Mouse (Mus musculus): ENCODE data around the gene Faf2.
"Not testable (repeated sequence)": the region's sequence is repeated elsewhere in the genome, so short reads cannot be mapped to it uniquely, and the experiment has no call there.

The Faf2 gene

DNA sequence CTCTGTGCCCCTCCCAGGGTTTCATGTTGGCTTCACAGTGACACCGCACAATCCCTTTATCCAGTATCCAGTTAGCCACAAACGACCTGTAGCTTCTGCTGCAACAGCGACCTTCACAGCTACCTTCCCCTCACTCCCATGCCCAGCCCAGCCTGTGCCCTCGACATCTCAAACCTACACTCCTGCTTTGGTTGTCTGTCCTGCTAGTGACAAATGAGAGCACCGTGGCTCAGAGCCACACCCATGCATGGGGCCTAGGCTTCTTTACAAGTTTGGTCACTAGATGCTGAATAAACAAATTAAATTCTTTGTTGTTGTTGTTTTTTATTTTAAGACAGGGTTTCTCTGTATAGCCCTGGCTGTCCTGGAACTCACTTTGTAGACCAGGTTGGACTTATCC is 14.4 kb upstream of the Faf2 start:
- no peak for DNase-seq

DNA sequence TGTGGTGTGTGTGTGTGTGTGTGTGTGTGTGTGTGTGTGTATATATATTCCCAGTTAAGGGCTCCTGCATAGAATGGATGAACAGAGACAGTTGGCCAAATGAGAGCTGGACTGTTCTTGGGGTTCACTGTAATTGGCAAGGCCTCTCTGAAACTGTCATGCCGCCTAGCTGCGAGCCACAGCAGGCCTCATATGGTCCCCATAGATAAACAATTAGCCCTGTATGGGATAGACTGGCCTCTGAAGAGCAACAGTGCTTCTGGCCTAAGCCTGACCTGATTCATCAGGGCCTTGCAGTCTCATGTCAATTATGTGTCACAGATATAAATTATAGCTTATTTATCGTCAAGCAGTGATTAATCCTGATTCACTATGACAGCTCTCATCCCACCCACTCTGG is 13.6 kb upstream of the Faf2 start:
- DNase-seq, result no peak

DNA sequence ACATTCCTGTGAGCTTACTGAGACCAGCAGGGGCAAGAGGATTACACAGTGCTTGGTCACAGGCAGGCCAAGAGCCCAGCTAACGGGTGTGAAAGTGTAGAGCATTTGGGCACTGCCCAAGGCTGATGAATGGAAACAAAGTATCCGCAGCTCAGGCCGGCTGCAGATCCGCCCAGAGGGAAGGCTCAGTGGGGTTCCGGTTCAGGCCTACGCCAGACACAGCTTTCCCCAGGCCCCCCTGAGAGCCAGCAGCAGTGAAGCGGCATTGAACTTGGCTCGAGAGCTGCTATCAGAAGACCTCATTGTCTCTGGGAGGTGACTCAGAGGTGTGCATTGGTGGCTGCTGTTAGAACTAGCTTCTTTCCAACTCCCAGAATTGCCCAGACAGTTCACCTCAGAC is 12.9 kb upstream of the Faf2 start:
- DNase-seq, result no peak

DNA sequence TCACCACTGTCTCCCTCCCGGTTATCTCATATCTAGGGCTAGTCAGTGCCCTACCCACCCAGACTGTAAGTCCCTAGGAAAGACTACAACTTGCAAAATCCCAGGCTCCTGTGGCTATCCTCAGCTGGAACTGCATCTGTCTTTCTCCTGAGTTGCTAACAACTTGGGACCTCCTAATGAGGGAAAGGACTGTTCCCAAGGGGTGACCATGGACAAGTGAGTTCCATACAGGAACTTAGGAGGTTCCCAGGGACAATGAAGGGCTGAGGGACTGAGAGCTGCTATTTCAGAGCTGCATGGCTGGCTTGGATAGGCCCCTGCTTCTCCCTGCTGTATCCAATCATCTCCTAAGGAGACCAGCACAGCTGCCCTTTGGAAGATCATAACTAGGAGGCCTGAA is 12.3 kb upstream of the Faf2 start:
- DNase-seq, result no peak

DNA sequence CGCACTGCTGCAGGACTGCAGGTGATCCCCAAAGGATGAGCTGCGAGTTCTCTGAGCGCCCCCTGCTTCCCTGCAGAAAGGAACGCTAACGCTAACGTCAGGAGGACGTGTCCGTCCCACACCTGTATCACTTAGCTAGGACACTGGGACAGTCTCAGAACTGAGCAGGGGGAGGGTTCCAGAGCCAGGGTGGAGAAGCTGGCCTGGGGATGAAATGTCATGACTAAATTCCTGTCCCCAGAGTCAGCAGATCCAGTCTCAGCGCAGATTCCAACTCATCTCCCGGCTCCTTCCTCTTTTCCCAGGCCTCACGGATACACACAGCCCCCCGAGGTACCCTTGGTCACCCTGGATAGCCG is 11.0 kb upstream of the Faf2 start:
- DNase-seq, result no peak

DNA sequence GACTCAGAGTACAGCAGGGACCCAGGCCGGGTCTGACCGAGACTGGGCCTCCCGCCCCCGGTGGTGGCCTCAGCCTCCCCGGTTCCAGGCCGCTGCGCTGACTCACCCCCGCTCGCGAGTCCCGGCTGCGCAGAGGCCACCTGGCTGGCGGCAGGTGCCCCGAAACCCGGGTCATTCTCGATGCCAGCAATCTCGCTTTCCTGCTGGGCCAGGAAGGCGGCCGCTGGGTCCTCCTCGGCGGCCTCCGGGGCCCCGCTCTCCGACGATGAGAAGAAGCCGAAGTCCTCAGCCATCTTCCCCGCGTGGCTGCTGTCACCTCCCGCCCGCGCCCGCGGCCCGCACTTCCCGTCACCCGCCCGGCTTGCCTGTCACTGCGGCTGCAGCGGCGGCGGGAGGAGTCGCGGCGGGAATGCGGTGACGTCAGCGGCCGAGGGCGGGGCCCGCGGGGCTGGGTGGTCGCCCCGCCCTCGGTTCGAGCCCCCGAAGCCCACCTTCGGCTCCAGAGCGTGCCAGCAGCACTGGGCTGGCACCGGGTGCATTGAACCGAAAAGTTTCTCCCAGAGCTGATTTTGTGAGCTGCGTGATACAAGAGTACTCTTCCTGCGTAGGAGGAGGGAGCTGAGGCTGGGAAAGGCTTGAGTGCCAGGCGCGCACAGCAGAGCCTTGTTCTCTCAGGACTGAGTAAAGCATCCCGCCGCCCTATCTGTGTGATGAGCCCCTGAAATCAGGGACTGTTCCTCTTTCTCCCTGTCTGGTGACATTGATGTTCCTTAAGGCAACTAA is 10.4 kb upstream of the Faf2 start, which contains the start of gene Cltb:
TSS of gene Cltb (minus strand) at position 373 of the 783 bp plus-strand sequence.
- peak; percentile 95 for DNase-seq

DNA sequence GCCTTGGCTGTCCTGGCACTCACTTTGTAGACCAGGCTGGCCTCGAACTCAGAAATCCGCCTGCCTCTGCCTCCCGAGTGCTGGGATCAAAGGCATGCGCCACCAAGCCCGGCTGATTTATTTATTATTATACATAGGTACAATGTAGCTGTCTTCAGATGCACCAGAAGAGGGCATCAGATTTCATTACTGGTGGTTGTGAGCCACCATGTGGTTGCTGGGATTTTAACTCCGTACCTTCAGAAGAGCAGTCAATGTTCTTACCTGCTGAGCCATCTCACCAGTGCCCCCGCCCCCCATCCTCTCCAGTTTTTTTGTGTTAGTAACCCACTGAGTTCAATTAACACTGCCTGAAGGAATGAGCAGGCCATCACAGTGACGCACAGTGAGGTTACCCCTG is 8.4 kb upstream of the Faf2 start:
- DNase-seq, result not testable (repeated sequence)

DNA sequence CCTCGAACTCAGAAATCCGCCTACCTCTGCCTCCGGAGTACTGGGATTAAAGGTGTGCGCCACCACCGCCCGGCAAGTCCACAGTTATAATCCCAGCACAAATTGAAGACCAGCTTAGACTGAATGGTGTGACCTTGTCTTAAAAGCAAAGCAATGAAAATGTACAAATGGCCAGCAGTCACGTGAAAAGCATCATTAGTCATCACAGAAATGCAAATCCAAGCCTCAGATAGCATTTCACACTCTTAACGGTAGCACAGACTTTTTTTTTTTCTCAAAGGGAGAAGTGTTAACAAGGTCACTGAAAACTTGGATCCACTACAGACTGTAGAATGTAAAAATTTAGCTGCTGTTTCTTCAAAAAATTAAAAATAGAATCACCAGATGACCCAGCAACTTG is 5.3 kb upstream of the Faf2 start:
- no peak for DNase-seq

DNA sequence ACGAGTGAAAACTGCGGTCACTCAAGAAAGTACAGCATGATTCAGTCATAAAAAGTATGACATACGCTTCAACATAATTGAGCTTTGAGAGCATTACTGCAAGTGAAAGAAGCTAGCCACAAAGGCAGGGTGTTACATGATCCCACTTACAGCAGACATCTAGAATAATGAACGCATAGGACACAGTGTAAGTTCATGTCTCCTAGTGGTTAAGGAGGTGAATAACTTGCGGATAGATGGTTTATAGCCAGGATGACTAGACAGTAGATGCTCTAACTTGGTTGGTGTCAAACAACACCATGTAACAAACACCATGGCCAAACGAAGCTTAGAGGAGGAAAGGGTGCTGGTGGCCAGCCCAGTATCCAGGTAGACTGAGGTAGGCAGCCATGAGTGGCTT is 4.6 kb upstream of the Faf2 start:
- no peak for DNase-seq

DNA sequence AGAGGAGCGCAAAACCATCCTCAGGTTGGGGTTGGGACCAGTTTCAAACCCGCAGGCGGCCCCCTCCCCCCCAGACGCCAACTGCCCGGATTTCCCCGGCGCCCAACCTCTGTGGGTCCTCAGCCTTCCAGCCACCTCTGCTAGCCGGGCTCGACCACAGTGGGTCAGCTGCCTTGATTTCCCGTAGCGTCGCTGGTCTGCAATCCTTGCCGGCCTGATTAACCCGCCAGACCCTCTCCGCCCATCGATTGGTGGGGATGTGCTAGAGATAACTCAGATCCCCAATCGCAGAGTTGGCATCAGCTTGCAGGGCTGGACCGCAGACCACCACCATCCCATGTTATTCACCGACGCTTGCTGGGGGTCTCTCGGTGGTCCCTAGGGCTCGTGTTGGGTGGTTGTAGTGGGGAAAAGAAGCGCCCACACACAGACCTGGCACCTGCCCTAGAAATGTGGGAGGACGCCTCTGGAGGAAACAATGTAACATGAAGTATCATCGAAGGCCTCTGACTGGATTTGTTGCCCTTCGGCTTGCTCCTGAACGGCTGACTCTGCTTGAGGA is 457 bp downstream of the Faf2 start:
- DNase-seq, result no peak

DNA sequence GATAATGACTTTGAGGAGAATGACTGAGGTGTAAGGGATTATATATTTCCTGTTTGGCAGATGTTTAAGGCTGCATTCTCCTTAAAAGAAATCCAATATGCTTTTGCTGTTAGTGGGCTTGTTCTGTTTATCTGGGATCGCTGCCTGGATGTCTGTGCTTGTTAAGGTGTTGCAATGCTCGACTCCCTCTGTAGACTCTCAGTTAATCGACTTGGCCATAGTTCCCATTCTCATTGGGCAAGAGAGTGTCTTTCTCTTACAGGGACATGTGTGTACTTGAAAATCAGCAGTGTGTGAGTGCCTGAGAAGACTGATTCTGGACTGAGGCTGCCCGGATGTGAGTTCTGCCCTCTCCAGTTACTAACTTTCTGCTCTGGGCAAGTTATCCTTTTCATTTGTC is 7.5 kb downstream of the Faf2 start:
- no peak for DNase-seq

DNA sequence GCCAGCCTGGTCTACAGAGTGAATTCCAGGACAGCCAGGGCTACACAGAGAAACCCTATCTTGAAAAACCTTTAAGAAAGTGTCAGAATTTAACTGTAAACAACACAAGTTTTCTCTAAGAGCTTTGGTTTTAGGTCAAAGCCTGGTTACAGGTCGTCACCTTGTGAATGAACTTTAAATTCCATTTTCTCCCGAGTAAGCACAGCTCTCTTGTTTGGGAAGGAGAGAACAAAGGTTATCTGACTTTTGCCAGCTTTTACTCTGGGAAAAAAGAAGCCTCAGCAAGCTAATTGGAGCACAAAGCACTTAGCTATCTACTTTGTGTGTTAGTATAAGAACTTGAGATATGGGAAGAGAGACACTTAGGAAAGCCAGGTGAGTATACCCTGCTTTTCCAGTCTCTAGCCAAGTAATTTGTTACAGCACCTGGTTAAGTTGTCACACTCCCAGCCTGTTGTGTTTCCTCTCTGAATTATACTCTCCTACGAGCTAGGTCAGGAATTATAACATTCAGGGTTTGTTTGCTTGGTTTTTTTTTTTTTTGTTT is 11.2 kb downstream of the Faf2 start:
- DNase-seq, result no peak

DNA sequence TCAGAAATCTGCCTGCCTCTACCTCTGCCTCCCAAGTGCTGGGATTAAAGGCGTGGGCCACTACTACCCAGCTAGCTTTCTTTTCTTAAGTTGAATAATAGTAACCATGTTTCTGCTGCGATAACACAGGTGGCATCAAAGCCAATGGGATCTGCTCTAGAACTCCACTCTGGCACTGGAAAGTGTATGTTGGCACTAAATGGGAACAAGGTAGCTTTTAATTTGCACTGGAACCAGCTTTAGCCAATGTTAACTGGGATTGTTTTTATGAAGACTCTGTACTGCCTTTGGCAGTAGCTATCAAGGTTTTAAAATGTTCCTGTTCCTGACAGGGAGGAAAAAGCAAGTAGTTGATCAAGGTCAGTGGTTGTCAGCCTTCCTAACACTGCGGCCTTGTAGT is 13.4 kb downstream of the Faf2 start:
- no peak for DNase-seq

DNA sequence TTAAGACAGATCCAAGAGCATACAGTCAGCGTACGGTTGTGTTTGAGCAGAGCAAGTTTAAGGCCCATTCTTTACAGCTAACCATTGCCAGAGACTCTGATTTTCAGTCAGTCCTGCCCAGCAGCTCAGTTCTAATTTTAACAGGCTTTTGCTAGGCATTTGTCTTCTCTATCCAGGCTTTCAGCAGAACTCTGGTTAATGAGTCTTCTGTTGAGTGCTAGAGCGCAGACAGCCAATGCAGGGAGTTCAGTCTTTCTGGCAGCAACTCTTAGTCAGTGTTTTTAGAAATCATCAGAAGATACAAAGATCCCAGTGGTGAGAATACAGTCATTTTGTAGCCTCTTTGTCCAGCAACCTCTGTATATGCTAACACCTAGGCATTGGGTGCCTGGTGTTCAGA is 28.9 kb downstream of the Faf2 start:
- no peak for DNase-seq

DNA sequence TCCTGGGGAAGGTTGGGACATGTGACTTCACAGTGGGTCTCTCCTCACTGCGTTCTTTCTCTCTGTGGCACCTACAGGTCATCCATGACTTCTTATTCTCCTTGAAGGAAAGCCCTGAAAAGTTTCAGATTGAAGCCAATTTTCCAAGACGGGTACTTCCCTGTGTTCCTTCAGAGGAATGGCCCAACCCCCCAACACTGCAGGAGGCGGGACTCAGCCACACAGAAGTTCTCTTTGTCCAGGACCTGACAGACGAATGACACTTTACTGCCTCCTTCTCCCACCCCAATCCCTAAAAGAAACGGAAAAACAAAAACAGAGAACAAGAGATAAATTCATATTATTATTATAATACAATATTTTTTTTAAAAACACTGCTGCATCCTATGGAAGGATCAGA is 39.3 kb downstream of the Faf2 start:
- DNase-seq, result no peak

DNA sequence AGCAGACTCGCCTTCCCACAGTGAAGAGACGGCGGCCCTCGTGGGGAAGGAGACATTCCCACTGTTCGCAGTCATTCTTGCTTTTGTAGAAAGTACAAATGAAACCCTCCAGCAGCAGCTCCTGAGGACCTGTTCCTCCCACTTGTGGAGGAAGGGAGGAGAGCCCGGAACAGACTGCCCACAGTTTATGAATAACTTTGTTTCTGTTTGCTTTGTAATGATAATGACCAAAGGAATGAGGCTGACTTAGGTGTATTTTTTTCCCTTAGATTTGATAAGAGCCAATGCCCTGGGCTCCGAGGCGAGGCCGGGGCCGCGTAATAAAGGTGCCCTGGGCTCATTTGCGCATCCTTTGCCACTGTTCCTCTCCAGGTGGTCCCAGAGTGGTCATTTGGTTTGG is 39.8 kb downstream of the Faf2 start:
- DNase-seq, result no peak

DNA sequence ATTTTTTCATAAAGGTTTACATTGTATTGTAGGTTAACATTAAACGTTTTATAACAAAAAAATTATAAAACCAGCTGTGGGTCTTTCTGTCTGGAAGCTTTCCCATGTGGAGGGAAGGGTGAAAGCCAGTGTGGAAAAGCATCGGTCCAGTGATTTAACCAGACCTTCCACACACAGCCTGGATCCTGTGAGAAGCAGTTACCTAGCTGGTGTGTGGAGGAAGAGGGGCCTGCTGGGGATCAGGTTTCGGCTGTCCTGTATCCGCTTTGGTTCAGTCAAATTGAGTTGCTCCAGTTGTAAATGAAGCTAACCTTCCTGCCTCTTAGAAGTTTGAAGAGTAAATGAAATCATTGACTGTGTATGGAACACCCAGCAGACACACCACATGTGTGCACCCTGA is 42.4 kb downstream of the Faf2 start:
- no peak for DNase-seq

DNA sequence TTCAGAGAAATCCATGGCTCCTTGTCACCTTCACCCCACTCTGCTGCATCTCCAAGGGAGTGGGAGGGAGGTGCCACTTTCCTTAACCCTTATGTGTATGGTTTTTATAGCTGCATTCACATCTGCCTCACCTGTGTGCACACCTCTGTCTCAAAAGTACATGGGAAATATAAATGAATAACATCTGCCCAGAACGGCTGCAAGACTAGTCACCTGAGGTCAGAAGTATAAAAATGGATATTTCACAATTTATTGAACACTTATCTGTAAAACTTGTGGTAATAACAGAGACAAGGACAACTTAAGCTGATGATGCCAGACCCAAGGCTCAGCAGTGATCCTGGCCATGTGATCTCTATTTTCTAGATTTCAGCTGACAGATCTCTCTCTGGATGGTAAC is 42.9 kb downstream of the Faf2 start:
- DNase-seq, result no peak

DNA sequence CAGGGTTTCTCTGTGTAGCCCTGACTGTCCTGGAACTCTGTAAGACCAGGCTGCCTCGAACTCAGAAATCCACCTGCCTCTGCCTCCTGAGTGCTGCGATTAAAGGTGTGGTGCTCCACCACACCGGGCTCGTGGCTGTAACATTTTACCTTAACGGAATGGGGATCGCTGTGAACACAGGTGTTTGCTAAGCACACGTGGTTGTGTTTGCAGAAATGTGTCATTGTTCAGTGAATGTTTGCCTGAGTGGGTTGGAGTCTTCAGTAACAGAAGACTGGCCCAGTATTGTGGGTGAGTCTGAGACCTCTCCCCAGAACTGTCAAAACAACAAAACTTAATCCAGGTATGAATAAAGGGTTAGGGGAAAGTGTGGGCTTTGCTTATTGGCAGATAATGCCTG is 43.5 kb downstream of the Faf2 start:
- no peak for DNase-seq

DNA sequence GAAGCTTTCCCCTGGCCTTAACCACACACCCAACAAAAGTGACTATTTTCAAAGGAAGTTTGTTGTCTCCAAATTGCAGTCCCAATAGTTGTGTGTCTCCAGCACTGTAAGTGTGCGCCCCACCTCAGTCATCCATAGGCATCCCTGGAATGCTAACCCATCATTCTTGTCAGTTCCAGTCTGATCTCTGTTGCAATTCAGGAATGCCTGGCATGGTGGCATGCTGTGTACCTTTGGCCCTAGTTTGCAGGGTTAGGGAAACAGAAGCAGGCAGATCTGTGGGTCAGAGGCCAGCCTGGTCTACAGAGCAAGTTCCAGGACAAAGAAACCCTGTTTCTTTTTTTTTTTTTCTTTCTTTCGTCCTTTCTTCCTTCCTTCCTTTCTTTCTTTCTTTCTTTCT is 48.9 kb downstream of the Faf2 start:
- no peak for DNase-seq

DNA sequence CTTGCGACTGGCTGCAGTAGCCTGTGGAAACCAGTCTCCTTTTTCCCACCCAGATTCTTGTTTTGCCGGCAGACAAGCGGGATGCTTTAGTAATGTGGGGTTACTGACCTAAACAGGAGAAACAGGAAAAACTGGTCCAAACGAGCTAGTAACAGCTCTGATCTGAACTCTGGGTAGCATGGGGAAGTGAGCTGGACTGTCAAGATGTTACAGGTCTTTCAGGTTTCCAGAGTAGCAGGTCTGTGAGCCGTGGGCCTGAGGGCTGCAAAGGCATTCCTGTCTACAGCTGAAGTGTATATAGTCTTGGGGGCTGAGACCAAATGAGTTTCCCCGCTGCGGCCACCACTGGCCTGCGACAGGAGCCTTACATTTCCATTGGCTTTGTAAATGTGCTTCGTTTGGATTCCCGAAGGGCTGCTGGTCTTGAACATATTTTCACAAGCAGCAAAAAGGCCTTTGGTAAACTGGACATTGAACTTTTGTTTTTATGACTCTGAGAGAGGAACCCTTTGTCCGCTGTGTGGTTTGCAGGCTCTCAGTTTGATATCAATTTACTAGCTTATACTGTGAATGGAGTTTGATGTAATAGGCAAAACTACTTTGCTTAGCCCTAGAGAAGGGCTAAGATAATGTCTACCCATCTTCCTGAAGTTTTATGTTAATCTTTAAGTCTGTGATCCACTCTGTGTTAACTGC is 54.5 kb downstream of the Faf2 start:
- no peak for DNase-seq

DNA sequence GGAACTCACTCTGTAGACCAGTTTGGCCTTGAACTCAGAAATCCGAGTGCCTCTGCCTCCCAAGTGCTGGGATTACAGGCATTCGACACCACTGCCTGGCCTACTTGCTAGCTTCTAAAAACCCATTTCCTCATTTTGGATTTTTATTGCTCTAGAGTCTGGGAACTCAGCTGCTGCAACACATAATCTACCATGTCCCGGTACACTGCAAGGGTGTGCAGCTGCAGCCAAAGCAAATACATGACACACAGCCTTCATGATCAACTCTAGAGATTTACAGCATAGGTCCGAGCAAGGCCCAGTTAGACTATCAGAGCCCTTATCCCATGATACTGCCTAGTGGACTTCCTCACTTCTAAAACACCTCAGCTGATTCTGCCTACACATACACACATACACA is 56.7 kb downstream of the Faf2 start:
- DNase-seq, result no peak

DNA sequence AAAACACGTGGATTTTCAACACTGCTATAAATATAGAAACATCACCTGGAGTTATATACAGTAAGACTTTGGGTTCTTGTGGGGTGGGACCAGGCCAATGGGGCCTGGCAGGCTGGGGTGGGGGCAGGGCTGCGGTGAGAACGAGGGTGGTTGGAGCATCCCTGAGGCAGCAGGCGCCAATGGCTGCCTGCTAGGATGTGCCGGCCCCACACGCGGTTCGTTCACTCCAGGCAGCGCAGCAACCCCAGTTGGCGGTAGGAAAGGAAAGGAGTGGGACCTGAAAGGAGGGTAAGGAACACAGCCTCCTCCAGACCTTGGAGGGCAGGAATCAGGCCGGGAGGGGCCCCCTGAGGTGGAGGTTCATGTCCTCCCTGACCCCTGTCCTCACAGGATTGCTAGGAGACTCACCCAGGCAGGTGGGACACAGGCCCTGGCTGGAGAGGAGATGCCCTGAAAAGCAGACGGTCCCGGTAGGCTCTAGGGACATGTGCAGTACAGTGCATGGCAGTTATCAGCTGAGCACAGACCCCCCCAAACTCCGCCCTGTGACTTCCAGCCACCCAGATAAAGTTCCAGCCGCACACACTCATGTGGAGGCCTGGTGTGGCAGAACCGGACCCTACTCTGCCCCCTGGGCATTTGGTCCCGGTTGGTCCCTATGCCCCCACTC is 58.7 kb downstream of the Faf2 start:
- no peak for DNase-seq

DNA sequence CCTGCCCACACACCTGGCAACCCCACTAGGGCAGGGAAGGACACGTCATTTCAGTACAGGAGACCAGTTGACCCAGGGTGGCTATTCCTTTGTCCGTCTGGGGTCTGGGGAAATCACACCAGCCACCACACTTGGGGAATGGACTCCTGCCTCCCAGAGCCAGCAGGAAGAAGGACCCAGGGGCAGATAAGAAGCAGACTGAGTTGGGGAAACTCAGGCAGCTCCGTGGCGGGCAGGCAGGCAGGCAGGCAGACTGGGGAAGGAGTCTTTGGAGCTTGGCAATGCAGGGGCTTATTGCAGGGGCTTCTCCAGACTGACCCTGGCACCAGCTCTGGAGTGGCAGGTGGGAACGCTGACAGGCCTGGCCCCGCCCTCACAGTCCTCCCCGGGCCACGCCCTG is 59.7 kb downstream of the Faf2 start:
- no peak for DNase-seq

All from kidney, postnatal 10 days (tissue).